In the genomic region with DNA sequence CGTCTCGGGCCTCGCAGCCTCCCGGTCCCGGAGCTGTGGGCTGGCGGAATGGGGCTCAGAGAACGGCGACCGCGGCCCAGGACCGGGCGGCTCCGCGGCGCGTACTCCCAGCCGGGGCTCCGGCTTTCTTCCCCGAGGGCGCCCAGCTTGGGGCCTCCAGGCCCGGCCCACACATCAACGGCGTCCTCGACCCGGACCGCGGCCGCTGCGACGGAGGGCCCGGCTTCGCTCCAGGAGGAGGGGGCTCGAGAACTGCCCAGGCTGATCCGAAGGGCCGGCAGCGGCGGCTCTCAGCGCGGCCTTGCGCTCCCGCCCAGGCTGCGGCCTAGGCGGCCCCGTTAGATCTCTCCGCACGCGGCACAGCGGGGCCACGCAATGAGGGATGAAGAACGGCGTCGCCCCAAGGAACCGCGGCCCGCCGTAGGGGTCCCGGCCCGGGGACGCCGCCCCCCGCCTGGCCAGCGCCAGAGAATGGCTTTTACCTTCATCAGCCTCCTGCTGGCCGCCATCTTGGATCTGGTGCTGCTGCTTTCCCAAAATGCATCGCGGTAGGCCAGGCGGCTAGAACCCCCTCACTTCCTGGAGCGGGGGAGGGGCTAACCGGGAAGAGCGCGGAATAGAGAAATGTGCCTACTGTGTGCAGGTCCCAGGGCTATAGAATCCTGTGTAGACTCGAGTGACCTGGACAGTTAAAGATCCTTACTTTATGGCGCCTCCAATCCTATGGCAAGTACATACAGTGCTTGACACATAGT, we compare ENCODE assay signal across 8 mouse cellular contexts. TPM values are rescaled to one million over a fixed set of nuclear protein-coding genes. Genes with fewer than 3 reads are reported as not detected.
DNase-seq lines count a peak whose midpoint lies in the region; ATAC-seq lines count a peak whose summit lies in the region.

No protein-coding gene starts in this region.

- peak overlapping the region; percentile 99 for H3K9ac ChIP-seq in intestine, embryonic 15.5 days

- H3K4me3 ChIP-seq in intestine, embryonic 15.5 days (replicated peaks), result peak overlapping the region; percentile 68

- intact Hi-C loops in left cerebral cortex, postnatal 14 days (cut with DNase I), result loop anchor here (5.0 kb wide), 1 partner anchor 49 kb away; no protein-coding TSS in a partner anchor

- no peaks in the 10 kb centered on the region for H3K36me3 ChIP-seq in intestine, embryonic 15.5 days

- H3K4me2 ChIP-seq in intestine, embryonic 15.5 days (replicated peaks), result peak overlapping the region; percentile 69

- H3K9me3 ChIP-seq in intestine, embryonic 15.5 days, result no peaks in the 10 kb centered on the region

- peaks cover 12% of the 10 kb centered on the region for H3K4me1 ChIP-seq in intestine, embryonic 15.5 days (replicated peaks)

- peak; percentile 90 for DNase-seq in adrenal gland, adult 2 months
- peak; percentile 92 for DNase-seq in embryo, embryonic 11 days
- peak; percentile 77 for DNase-seq in gastrocnemius, postnatal 25 days
- peak; percentile 75 to 85 for DNase-seq in left cerebral cortex, postnatal 14 days (ENCODE audit: low spot score in 2 of 2)
- peak; percentile 87 for DNase-seq in right cerebral cortex, postnatal 25 days
- DNase-seq in urinary bladder, postnatal 36 days (ENCODE audit: low spot score in 2 of 2), result peak; percentile 76 to 79

- peak overlapping the region; percentile 76 for H3K27ac ChIP-seq in intestine, embryonic 15.5 days

- H3K27me3 ChIP-seq in intestine, embryonic 15.5 days (replicated peaks), result no peaks in the 10 kb centered on the region

- ATAC-seq in intestine, embryonic 15.5 days, result peak; percentile 90
- ATAC-seq in megakaryocyte-erythroid progenitor cell, adult 5-6 weeks (replicated peaks; ENCODE audit: low FRiP score, low TSS enrichment, poor library complexity, severe bottlenecking), result peak; percentile 71

- under 1% methylated on average over 65 of the region's 72 CpGs for WGBS in intestine, embryonic 15.5 days

RNA-seq across cellular contexts. Expression of a gene that starts 1.3 kb away (rescaled TPM):
- total RNA-seq in adrenal gland, adult 2 months (2021), result 100 to 1,000 TPM; 198 to 273 TPM
- 91.0 and 109 TPM in 2 replicates for polyA plus RNA-seq in adrenal gland, adult 2 months (2012; rRNA removed)
- 100 to 1,000 TPM; 129 to 132 TPM for total RNA-seq in gastrocnemius, postnatal 25 days (2021)
- 352 and 386 TPM in 2 replicates for polyA plus RNA-seq in intestine, embryonic 15.5 days (2015; fragmentation: Nextera tagmentation; extraction: Ambion mirVana)
- 100 to 1,000 TPM; 143 to 144 TPM for total RNA-seq in left cerebral cortex, postnatal 14 days (2021)
- 154 and 221 TPM in 2 replicates for total RNA-seq in megakaryocyte-erythroid progenitor cell, adult 5-6 weeks (2014; fragmentation: Nextera tagmentation)
- total RNA-seq in megakaryocyte-erythroid progenitor cell, adult 5-6 weeks (2017), result 161 and 163 TPM in 2 replicates

RNA-seq across cellular contexts. Expression of a gene that starts 7.3 kb away (rescaled TPM):
- total RNA-seq in adrenal gland, adult 2 months (2021), result under 1 TPM in 1 of 2 experiments, not detected in 1; 0.07 TPM
- not detected in 2 replicates for polyA plus RNA-seq in adrenal gland, adult 2 months (2012; rRNA removed)
- total RNA-seq in gastrocnemius, postnatal 25 days (2021), result not detected
- 0.57 and 0.67 TPM in 2 replicates for polyA plus RNA-seq in intestine, embryonic 15.5 days (2015; fragmentation: Nextera tagmentation; extraction: Ambion mirVana)
- 1 to 10 TPM; 1.5 to 1.8 TPM for total RNA-seq in left cerebral cortex, postnatal 14 days (2021)
- total RNA-seq in megakaryocyte-erythroid progenitor cell, adult 5-6 weeks (2014; fragmentation: Nextera tagmentation), result 0.39 and 0.59 TPM in 2 replicates
- 0.23 TPM in 1 of 2 replicates, not detected in the other for total RNA-seq in megakaryocyte-erythroid progenitor cell, adult 5-6 weeks (2017)

RNA-seq across cellular contexts. Expression of a gene that starts 32.2 kb away (rescaled TPM):
- total RNA-seq in adrenal gland, adult 2 months (2021), result 1 to 10 TPM; 2.4 to 2.7 TPM
- polyA plus RNA-seq in adrenal gland, adult 2 months (2012; rRNA removed), result 2.1 and 2.6 TPM in 2 replicates
- total RNA-seq in gastrocnemius, postnatal 25 days (2021), result under 1 TPM; 0.83 to 0.97 TPM
- polyA plus RNA-seq in intestine, embryonic 15.5 days (2015; fragmentation: Nextera tagmentation; extraction: Ambion mirVana), result 5.8 and 6.0 TPM in 2 replicates
- 1 to 10 TPM; 4.8 to 5.0 TPM for total RNA-seq in left cerebral cortex, postnatal 14 days (2021)
- 1.6 and 2.1 TPM in 2 replicates for total RNA-seq in megakaryocyte-erythroid progenitor cell, adult 5-6 weeks (2014; fragmentation: Nextera tagmentation)
- 1.5 and 1.9 TPM in 2 replicates for total RNA-seq in megakaryocyte-erythroid progenitor cell, adult 5-6 weeks (2017)

RNA-seq across cellular contexts. Expression of a gene that starts 54.1 kb away (rescaled TPM):
- under 1 TPM; 0.24 to 0.29 TPM for total RNA-seq in adrenal gland, adult 2 months (2021)
- 0.44 and 0.60 TPM in 2 replicates for polyA plus RNA-seq in adrenal gland, adult 2 months (2012; rRNA removed)
- under 1 TPM in 1 of 2 experiments, not detected in 1; 0.19 TPM for total RNA-seq in gastrocnemius, postnatal 25 days (2021)
- 1.9 and 2.3 TPM in 2 replicates for polyA plus RNA-seq in intestine, embryonic 15.5 days (2015; fragmentation: Nextera tagmentation; extraction: Ambion mirVana)
- total RNA-seq in left cerebral cortex, postnatal 14 days (2021), result 1 to 10 TPM; 4.6 to 5.4 TPM
- total RNA-seq in megakaryocyte-erythroid progenitor cell, adult 5-6 weeks (2014; fragmentation: Nextera tagmentation), result 1.2 and 2.1 TPM in 2 replicates
- total RNA-seq in megakaryocyte-erythroid progenitor cell, adult 5-6 weeks (2017), result 0.57 and 0.70 TPM in 2 replicates

RNA-seq across cellular contexts. Expression of a gene that starts 56.7 kb away (rescaled TPM):
- total RNA-seq in adrenal gland, adult 2 months (2021), result 1 to 10 TPM; 4.9 to 6.5 TPM
- 28.2 and 39.2 TPM in 2 replicates for polyA plus RNA-seq in adrenal gland, adult 2 months (2012; rRNA removed)
- under 1 TPM in 1 of 2 experiments, not detected in 1; 0.29 TPM for total RNA-seq in gastrocnemius, postnatal 25 days (2021)
- 33.5 and 35.1 TPM in 2 replicates for polyA plus RNA-seq in intestine, embryonic 15.5 days (2015; fragmentation: Nextera tagmentation; extraction: Ambion mirVana)
- total RNA-seq in left cerebral cortex, postnatal 14 days (2021), result 10 to 100 TPM; 37.4 to 38.2 TPM
- total RNA-seq in megakaryocyte-erythroid progenitor cell, adult 5-6 weeks (2014; fragmentation: Nextera tagmentation), result 13.3 and 13.4 TPM in 2 replicates
- total RNA-seq in megakaryocyte-erythroid progenitor cell, adult 5-6 weeks (2017), result 11.4 and 11.7 TPM in 2 replicates

Comparison
In these comparisons a context has a peak if more than half of its experiments do, and no peak if none do; other contexts are left out.
1. Peak in every context shown above with its lines: DNase-seq, ATAC-seq, H3K4me3 ChIP-seq and H3K27ac ChIP-seq.